Mouse (Mus musculus) intestine, embryonic 16.5 days (tissue): Measurements from ENCODE around the gene Uggt2. TPM values are rescaled to one million over a fixed set of nuclear protein-coding genes. Genes with fewer than 3 reads are reported as not detected.
"Not testable (repeated sequence)": the region's sequence is repeated elsewhere in the genome, so short reads cannot be mapped to it uniquely, and the experiment has no call there.

Source experiments
- ATAC-seq: fragments of 200-750 bp; cut with Nextera tagmentation; 2 replicates; pipeline ENCODE4 v1.8.0; 2017; ENCODE audit warnings: moderate TSS enrichment, moderate library complexity
- H3K27ac ChIP-seq: fragments of 300-500 bp; sonication (generic); 2 replicates; pipeline ENCODE4 v1.5.1; 2014; ENCODE audit warnings: mild to moderate bottlenecking, low read length
- H3K27me3 ChIP-seq: fragments of 300-500 bp; sonication (generic); replicated peaks from 2 replicates; pipeline ENCODE4 v1.6.1; 2014; ENCODE audit warnings: low read length, control low read depth, mixed read lengths; ENCODE audit not compliant: control insufficient read depth, insufficient read depth
- H3K36me3 ChIP-seq: fragments of 300-500 bp; sonication (generic); 2 replicates; pipeline ENCODE4 v1.6.1; 2014; ENCODE audit warnings: low read length, control low read depth; ENCODE audit not compliant: control insufficient read depth, insufficient read depth
- H3K4me1 ChIP-seq: fragments of 300-500 bp; sonication (generic); 2 replicates; pipeline ENCODE4 v1.6.1; 2014; ENCODE audit warnings: low read length, control low read depth, mixed read lengths; ENCODE audit not compliant: control insufficient read depth, insufficient read depth
- H3K4me2 ChIP-seq: fragments of 300-500 bp; sonication (generic); 2 replicates; pipeline ENCODE4 v1.6.1; 2014; ENCODE audit warnings: low read depth, low read length, control low read depth
- H3K4me3 ChIP-seq: fragments of 300-500 bp; sonication (generic); 2 replicates; pipeline ENCODE4 v1.5.1; 2014; ENCODE audit warnings: mild to moderate bottlenecking, low read length
- H3K9ac ChIP-seq: fragments of 300-500 bp; sonication (generic); 2 replicates; pipeline ENCODE4 v1.6.1; 2014; ENCODE audit warnings: low read depth, low read length
- H3K9me3 ChIP-seq: fragments of 300-500 bp; sonication (generic); 2 replicates; pipeline ENCODE4 v1.6.1; 2016; ENCODE audit warnings: low read length, control low read depth; ENCODE audit not compliant: control insufficient read depth
- WGBS: fragments of 180-500 bp; shearing (Covaris S2); extraction: QIAGEN DNeasy Blood & Tissue Kit; methylation state at CpG from one replicate; pipeline ENCODE4 v1.1.7; 2014; 5-methylcytosine and 5-hydroxymethylcytosine counted together
- polyA plus RNA-seq: library from polyadenylated mRNA; unstranded; fragments of >200 nt; fragmentation: Nextera tagmentation; extraction: Ambion mirVana; gene quantifications from 2 replicates; pipeline ENCODE4 v1.2.1, GENCODE M21; 2015

The Uggt2 gene
- polyA plus RNA-seq, 1 experiment from 2014 or later, result 6.1 TPM

- Histone ChIP-seq H3K36me3 (peaks cover 4% of the 10 kb centered on the region; the same call in 1 of the 2 replicates), H3K4me1 (no peaks in the 10 kb centered on the region), H3K9me3 (no peaks in the 10 kb centered on the region), H3K4me2 (no peak overlapping the region), H3K27ac (no peak overlapping the region), H3K27me3 (no peaks in the 10 kb centered on the region), H3K4me3 (no peak overlapping the region), H3K9ac (no peak overlapping the region)
- 0 out of 2 replicates have a peak, but pooled peaks have one; percentile 37 for ATAC-seq
- 46% methylated on average over 16 of the region's 16 CpGs for WGBS
Measured at GRCm38 (mm10) chr14:118986653-118987522, 112.3 kb downstream of the Uggt2 start.

- no peak overlapping the region for H3K4me2 ChIP-seq
- H3K27ac ChIP-seq, result no peak overlapping the region
- H3K36me3 ChIP-seq, result peaks cover 4% of the 10 kb centered on the region; the same call in 1 of the 2 replicates
- H3K9me3 ChIP-seq, result no peaks in the 10 kb centered on the region
- WGBS, result 83% methylated on average over 4 of the region's 4 CpGs
- no peak for ATAC-seq
- no peak overlapping the region for H3K9ac ChIP-seq
- no peaks in the 10 kb centered on the region for H3K4me1 ChIP-seq
- H3K4me3 ChIP-seq, result no peak overlapping the region
- no peaks in the 10 kb centered on the region for H3K27me3 ChIP-seq
Measured at GRCm38 (mm10) chr14:118984161-118984560, 115.1 kb downstream of the Uggt2 start.

- H3K9ac ChIP-seq, result no peak overlapping the region
- no peak overlapping the region for H3K27ac ChIP-seq
- no peak overlapping the region for H3K4me2 ChIP-seq
- no peak for ATAC-seq
- H3K27me3 ChIP-seq, result no peaks in the 10 kb centered on the region
- H3K4me1 ChIP-seq, result no peaks in the 10 kb centered on the region
- no peak overlapping the region for H3K4me3 ChIP-seq
- H3K36me3 ChIP-seq, result peaks cover 4% of the 10 kb centered on the region; the same call in 1 of the 2 replicates
- no peaks in the 10 kb centered on the region for H3K9me3 ChIP-seq
Measured at GRCm38 (mm10) chr14:118983396-118983795, 115.8 kb downstream of the Uggt2 start.

GRCm38 (mm10) chr14:118982429-118983045, 116.7 kb downstream of the Uggt2 start:
- not testable (repeated sequence) for H3K9ac ChIP-seq, ATAC-seq, H3K4me3 ChIP-seq, H3K27me3 ChIP-seq, H3K9me3 ChIP-seq, H3K4me2 ChIP-seq, H3K4me1 ChIP-seq, H3K27ac ChIP-seq, H3K36me3 ChIP-seq
- WGBS, result 72% methylated on average over 10 of the region's 11 CpGs

GRCm38 (mm10) chr14:118981711-118982428, 117.4 kb downstream of the Uggt2 start:
- not testable (repeated sequence) for H3K4me2 ChIP-seq, ATAC-seq, H3K4me3 ChIP-seq, H3K9ac ChIP-seq, H3K36me3 ChIP-seq, H3K27ac ChIP-seq, H3K27me3 ChIP-seq, H3K9me3 ChIP-seq, H3K4me1 ChIP-seq
- 84% methylated on average over 6 of the region's 6 CpGs for WGBS

GRCm38 (mm10) chr14:118980890-118981289, 118.3 kb downstream of the Uggt2 start:
- Histone ChIP-seq H3K4me2 (no peak overlapping the region), H3K4me1 (no peaks in the 10 kb centered on the region), H3K9ac (no peak overlapping the region), H3K36me3 (peaks cover 7% of the 10 kb centered on the region; the same call in 1 of the 2 replicates), H3K4me3 (no peak overlapping the region), H3K27me3 (no peaks in the 10 kb centered on the region), H3K27ac (no peak overlapping the region), H3K9me3 (no peaks in the 10 kb centered on the region)
- ATAC-seq, result no peak
- WGBS, result 85% methylated on average over 8 of the region's 8 CpGs

GRCm38 (mm10) chr14:118980358-118980757, 118.9 kb downstream of the Uggt2 start:
- no peak overlapping the region for H3K27ac ChIP-seq
- no peak overlapping the region for H3K9ac ChIP-seq
- 0 out of 2 replicates have a peak, but pooled peaks have one; percentile 52 for ATAC-seq
- H3K9me3 ChIP-seq, result no peaks in the 10 kb centered on the region
- no peak overlapping the region for H3K4me3 ChIP-seq
- peaks cover 9% of the 10 kb centered on the region; the same call in 1 of the 2 replicates for H3K36me3 ChIP-seq
- 65% methylated on average over 5 of the region's 5 CpGs for WGBS
- no peak overlapping the region for H3K4me2 ChIP-seq
- H3K4me1 ChIP-seq, result no peaks in the 10 kb centered on the region
- no peaks in the 10 kb centered on the region for H3K27me3 ChIP-seq

GRCm38 (mm10) chr14:118979571-118980325, 119.5 kb downstream of the Uggt2 start:
- Histone ChIP-seq H3K4me2 (no peak overlapping the region), H3K36me3 (peaks cover 9% of the 10 kb centered on the region; the same call in 1 of the 2 replicates), H3K27me3 (no peaks in the 10 kb centered on the region), H3K27ac (no peak overlapping the region), H3K4me3 (no peak overlapping the region), H3K4me1 (no peaks in the 10 kb centered on the region), H3K9ac (no peak overlapping the region), H3K9me3 (no peaks in the 10 kb centered on the region)
- ATAC-seq, result 0 out of 2 replicates have a peak, but pooled peaks have one; percentile 23
- WGBS, result 84% methylated on average over 7 of the region's 7 CpGs
